Mouse (Mus musculus): ENCODE results near the gene Adamts8. TPM values are rescaled to one million over a fixed set of nuclear protein-coding genes. Genes with fewer than 3 reads are reported as not detected.
A peak's percentile ranks its signal among the peaks of the same experiment; 100 is the strongest.

Adamts8 gene
- polyA plus RNA-seq, 1 experiment from 2014 or later, result 8.8 TPM

DNA sequence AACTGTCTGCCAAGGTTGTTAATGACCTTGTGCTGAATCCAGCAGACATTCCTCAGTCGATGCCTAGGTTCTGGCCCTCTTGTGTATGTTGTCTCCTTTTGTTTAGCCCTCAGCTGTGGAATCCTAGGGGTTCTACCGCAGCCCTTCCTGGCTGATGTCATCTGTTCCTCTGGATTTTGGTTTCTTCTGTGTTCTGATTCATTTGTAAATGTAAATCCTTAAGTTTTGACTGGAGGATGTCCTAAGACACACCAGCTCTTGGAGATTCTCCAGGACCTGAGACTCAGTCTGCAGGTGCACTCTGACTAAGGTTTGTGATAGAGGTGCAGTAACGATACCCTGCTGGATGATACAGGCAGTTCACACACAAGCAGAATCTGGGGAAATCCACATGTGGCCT lies 27.6 kb downstream of the Adamts8 start:
- H3K4me3 ChIP-seq (ENCODE audit: low read depth, low read length), result no peak overlapping the region
- H3K27ac ChIP-seq (replicated peaks), result no peak overlapping the region
- H3K4me1 ChIP-seq (replicated peaks; ENCODE audit: control insufficient read depth, insufficient read depth), result no peaks in the 10 kb centered on the region
- TF ChIP-seq EP300 (optimal IDR thresholded peaks at IDR 0.05) (no peak), CTCF (IDR thresholded peaks at IDR 0.05; ENCODE audit: low read depth) (no peak)
- H3K27me3 ChIP-seq (ENCODE audit: control insufficient read depth, insufficient read depth, low read length), result no peaks in the 10 kb centered on the region
- H3K9ac ChIP-seq (ENCODE audit: low read length), result no peak overlapping the region
- H3K9me3 ChIP-seq (ENCODE audit: control insufficient read depth, low read length), result no peaks in the 10 kb centered on the region
- no peak overlapping the region for H3K4me2 ChIP-seq (replicated peaks; ENCODE audit: low read depth)
- no peak for DNase-seq (ENCODE audit: low spot score)
- 42% methylated on average over 3 of the region's 3 CpGs for WGBS
- ATAC-seq (ENCODE audit: low FRiP score, low TSS enrichment), result no peak
- no peaks in the 10 kb centered on the region for H3K36me3 ChIP-seq (ENCODE audit: control insufficient read depth, insufficient read depth, low read length)

DNA sequence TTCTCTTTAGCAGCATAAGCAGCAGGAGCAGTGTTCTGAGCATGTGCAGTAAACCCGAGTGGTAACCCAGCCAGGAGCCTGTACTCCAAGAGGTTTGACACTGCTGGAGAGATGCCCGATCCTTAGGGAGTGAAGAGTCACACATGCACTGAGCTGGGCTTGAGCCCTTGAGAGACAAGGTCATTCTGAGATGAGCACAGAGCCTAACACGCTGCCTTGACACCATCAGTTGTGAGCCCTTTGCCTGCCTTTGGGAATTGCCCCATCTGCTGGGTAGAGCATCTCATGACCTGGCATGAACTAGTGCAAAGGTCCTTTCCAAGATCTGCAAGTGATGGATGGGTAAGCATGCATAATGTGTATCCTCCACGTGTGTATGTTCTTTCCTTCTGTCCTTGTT lies 29.6 kb downstream of the Adamts8 start:
- H3K4me1 ChIP-seq (replicated peaks; ENCODE audit: control insufficient read depth, insufficient read depth), result no peaks in the 10 kb centered on the region
- H3K4me3 ChIP-seq (ENCODE audit: low read depth, low read length), result no peak overlapping the region
- H3K27me3 ChIP-seq (ENCODE audit: control insufficient read depth, insufficient read depth, low read length), result no peaks in the 10 kb centered on the region
- WGBS, result 32% methylated on average over 4 of the region's 4 CpGs
- no peaks in the 10 kb centered on the region for H3K9me3 ChIP-seq (ENCODE audit: control insufficient read depth, low read length)
- TF ChIP-seq CTCF (IDR thresholded peaks at IDR 0.05; ENCODE audit: low read depth) (peak; percentile 59), EP300 (optimal IDR thresholded peaks at IDR 0.05) (no peak)
- no peaks in the 10 kb centered on the region for H3K36me3 ChIP-seq (ENCODE audit: control insufficient read depth, insufficient read depth, low read length)
- no peak overlapping the region for H3K9ac ChIP-seq (ENCODE audit: low read length)
- DNase-seq (ENCODE audit: low spot score) (no peak), ATAC-seq (ENCODE audit: low FRiP score, low TSS enrichment) (no peak)
- no peak overlapping the region for H3K4me2 ChIP-seq (replicated peaks; ENCODE audit: low read depth)
- no peak overlapping the region for H3K27ac ChIP-seq (replicated peaks)

DNA sequence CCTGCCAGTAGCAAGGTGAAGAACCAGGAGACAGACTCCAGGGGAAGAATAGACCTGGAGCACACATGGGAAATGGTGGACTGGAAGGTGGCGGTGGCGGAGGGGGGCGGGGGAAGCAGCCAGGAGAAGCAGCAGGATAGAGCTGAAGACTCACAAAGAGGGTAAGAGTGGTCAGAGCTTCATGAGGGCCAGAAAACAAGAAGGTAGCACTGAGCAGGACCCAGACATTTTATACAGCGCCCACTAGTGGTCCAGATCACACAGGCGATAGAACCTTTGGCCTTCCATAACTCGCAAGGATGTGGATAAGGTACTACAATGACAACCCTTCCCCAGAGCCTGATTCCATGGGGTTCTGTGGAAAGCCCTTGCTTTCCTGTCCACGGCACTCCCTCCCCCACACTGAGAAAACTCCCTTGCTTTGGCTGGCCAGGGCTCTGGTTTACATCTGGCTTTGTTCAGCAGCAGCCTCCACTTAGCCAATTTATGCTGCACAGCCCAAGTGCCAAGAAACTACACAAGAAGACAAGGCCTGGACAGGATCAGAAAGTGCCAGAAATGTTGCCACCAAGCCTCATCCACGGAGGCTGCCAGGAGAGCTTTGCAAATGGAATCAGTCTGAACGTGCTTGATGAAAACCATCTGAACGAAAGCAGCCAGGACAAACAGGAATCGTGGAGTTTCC lies 34.1 kb downstream of the Adamts8 start:
- no peaks in the 10 kb centered on the region for H3K36me3 ChIP-seq (ENCODE audit: control insufficient read depth, insufficient read depth, low read length)
- H3K27ac ChIP-seq (replicated peaks), result peak overlapping the region; percentile 67; the same call in 1 of the 2 replicates
- no peaks in the 10 kb centered on the region for H3K4me1 ChIP-seq (replicated peaks; ENCODE audit: control insufficient read depth, insufficient read depth)
- no peaks in the 10 kb centered on the region for H3K27me3 ChIP-seq (ENCODE audit: control insufficient read depth, insufficient read depth, low read length)
- no peaks in the 10 kb centered on the region for H3K9me3 ChIP-seq (ENCODE audit: control insufficient read depth, low read length)
- H3K4me2 ChIP-seq (replicated peaks; ENCODE audit: low read depth), result no peak overlapping the region
- no peak overlapping the region for H3K4me3 ChIP-seq (ENCODE audit: low read depth, low read length)
- H3K9ac ChIP-seq (ENCODE audit: low read length), result no peak overlapping the region
- DNase-seq (ENCODE audit: low spot score) (peak; percentile 50), ATAC-seq (ENCODE audit: low FRiP score, low TSS enrichment) (peak; percentile 84)
- WGBS, result 51% methylated on average over 11 of the region's 11 CpGs
- TF ChIP-seq EP300 (optimal IDR thresholded peaks at IDR 0.05) (no peak), CTCF (IDR thresholded peaks at IDR 0.05; ENCODE audit: low read depth) (peak; percentile 46)

DNA sequence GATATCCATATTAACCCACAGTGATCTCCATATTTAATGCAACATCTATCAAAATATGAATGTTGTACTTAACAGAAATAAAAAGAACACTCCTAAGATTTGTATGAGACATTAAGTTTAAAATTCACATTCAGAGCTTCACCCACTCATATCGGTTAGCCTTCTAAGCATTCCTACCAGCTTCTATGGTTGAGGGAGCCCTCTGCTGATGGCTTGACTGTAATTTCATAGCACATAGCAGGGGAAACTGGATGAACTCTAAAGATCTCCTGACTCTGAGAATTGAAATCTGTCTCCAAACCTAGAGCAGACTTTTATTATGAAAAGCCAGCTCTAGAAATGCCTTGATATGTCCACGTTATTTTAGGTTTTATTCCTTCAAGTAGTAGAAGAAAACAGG lies 38.1 kb downstream of the Adamts8 start:
- 47% methylated on average over 2 of the region's 2 CpGs for WGBS
- H3K4me2 ChIP-seq (replicated peaks; ENCODE audit: low read depth), result no peak overlapping the region
- H3K9ac ChIP-seq (ENCODE audit: low read length), result no peak overlapping the region
- ATAC-seq (ENCODE audit: low FRiP score, low TSS enrichment), result no peak
- H3K27me3 ChIP-seq (ENCODE audit: control insufficient read depth, insufficient read depth, low read length), result no peaks in the 10 kb centered on the region
- no peaks in the 10 kb centered on the region for H3K9me3 ChIP-seq (ENCODE audit: control insufficient read depth, low read length)
- no peak overlapping the region for H3K27ac ChIP-seq (replicated peaks)
- TF ChIP-seq CTCF (IDR thresholded peaks at IDR 0.05; ENCODE audit: low read depth) (peak; percentile 58), EP300 (optimal IDR thresholded peaks at IDR 0.05) (no peak)
- no peaks in the 10 kb centered on the region for H3K36me3 ChIP-seq (ENCODE audit: control insufficient read depth, insufficient read depth, low read length)
- no peaks in the 10 kb centered on the region for H3K4me1 ChIP-seq (replicated peaks; ENCODE audit: control insufficient read depth, insufficient read depth)
- DNase-seq (ENCODE audit: low spot score), result no peak
- H3K4me3 ChIP-seq (ENCODE audit: low read depth, low read length), result no peak overlapping the region

DNA sequence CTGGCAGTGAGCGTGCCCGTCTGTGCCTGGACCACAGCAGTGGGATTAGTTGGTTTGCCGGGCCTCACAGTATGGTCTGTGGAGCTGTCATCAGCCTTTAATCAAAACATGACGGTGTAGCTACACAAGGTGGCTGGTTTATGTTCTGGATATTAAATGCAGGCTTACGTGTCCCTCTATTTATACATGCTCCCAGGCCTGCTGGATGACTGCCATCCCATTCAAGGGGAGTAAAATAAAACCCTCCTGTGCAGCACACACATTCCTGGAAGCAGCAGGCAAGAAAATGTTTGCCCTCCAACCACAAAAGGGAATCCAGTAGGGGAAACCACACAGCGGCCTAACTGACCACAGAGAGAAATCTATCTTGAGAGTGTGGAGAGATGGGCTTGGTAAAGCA lies 43.4 kb downstream of the Adamts8 start:
- Histone ChIP-seq H3K9ac (ENCODE audit: low read length) (no peak overlapping the region), H3K4me1 (replicated peaks; ENCODE audit: control insufficient read depth, insufficient read depth) (no peaks in the 10 kb centered on the region), H3K4me3 (ENCODE audit: low read depth, low read length) (no peak overlapping the region), H3K36me3 (ENCODE audit: control insufficient read depth, insufficient read depth, low read length) (no peaks in the 10 kb centered on the region), H3K27me3 (ENCODE audit: control insufficient read depth, insufficient read depth, low read length) (no peaks in the 10 kb centered on the region), H3K27ac (replicated peaks) (no peak overlapping the region), H3K4me2 (replicated peaks; ENCODE audit: low read depth) (no peak overlapping the region), H3K9me3 (ENCODE audit: control insufficient read depth, low read length) (no peaks in the 10 kb centered on the region)
- TF ChIP-seq CTCF (IDR thresholded peaks at IDR 0.05; ENCODE audit: low read depth), result no peak
- TF ChIP-seq EP300 (optimal IDR thresholded peaks at IDR 0.05), result no peak
- ATAC-seq (ENCODE audit: low FRiP score, low TSS enrichment) (no peak), DNase-seq (ENCODE audit: low spot score) (no peak)
- 44% methylated on average over 6 of the region's 6 CpGs for WGBS

DNA sequence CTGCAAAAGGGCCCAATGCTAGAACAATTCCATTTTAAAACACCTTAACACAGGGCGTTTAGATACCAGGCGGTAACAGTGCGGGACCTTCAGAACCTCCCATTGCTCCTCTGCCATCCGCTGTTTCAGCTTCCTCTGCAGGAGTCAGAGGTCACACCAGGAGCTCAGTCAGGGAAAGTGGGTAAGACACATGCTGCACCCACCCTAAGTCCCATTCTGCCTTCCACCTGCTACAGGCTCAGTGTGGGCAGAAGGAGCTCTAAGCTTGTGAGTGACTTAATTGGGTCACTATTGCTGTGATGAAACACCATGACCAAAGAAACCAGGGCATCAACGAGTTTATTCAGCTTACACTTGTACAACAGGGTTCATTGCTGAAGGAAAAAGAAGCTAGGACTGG lies 50.7 kb downstream of the Adamts8 start:
- no peaks in the 10 kb centered on the region for H3K27me3 ChIP-seq (ENCODE audit: control insufficient read depth, insufficient read depth, low read length)
- H3K4me3 ChIP-seq (ENCODE audit: low read depth, low read length), result no peak overlapping the region
- H3K4me2 ChIP-seq (replicated peaks; ENCODE audit: low read depth), result no peak overlapping the region
- H3K27ac ChIP-seq (replicated peaks), result no peak overlapping the region
- DNase-seq (ENCODE audit: low spot score), result no peak
- no peaks in the 10 kb centered on the region for H3K9me3 ChIP-seq (ENCODE audit: control insufficient read depth, low read length)
- H3K9ac ChIP-seq (ENCODE audit: low read length), result no peak overlapping the region
- H3K36me3 ChIP-seq (ENCODE audit: control insufficient read depth, insufficient read depth, low read length), result no peaks in the 10 kb centered on the region
- no peaks in the 10 kb centered on the region for H3K4me1 ChIP-seq (replicated peaks; ENCODE audit: control insufficient read depth, insufficient read depth)
- no peak for ATAC-seq (ENCODE audit: low FRiP score, low TSS enrichment)
- no peak for TF ChIP-seq CTCF (IDR thresholded peaks at IDR 0.05; ENCODE audit: low read depth)
- WGBS, result 80% methylated on average over 5 of the region's 5 CpGs
